Mouse (Mus musculus) erythroblast, embryonic 14.5 days (primary cell): ENCODE measurements around the gene Zfp385b.

ENCODE experiments used
- GATA1 ChIP-seq: IDR thresholded peaks from 2 replicates; pipeline ENCODE4 v1.6.1; 2012; ENCODE audit warnings: low read length, inconsistent platforms, mixed read lengths
- TAL1 ChIP-seq: IDR thresholded peaks from 3 replicates; pipeline ENCODE4 v1.6.1; 2012; ENCODE audit warnings: low read length, inconsistent platforms, mixed read lengths

GRCm38 (mm10) chr2:77777047-77777686, 42.3 kb downstream of the Zfp385b start:
- TF ChIP-seq TAL1 (no peak), GATA1 (no peak)
